Mouse (Mus musculus): ENCODE measurements around the gene Gsto2.

Gsto2 gene

GRCm38 (mm10) chr19:47927032-47927431 lies 61.7 kb downstream of the Gsto2 start:
- CTCF ChIA-PET: interaction anchor here in 1 of 4 experiments (0.7 kb wide), 1 partner anchor 263 kb away, joined by 4 read pairs; no protein-coding TSS in a partner anchor
- POLR2A ChIA-PET: interaction anchor here in 2 of 4 experiments (0.7 to 0.8 kb wide), 2 partner anchors 172 to 1271 kb away, joined by 3 read pairs; no protein-coding TSS in a partner anchor

GRCm38 (mm10) chr19:47929043-47929442 lies 63.7 kb downstream of the Gsto2 start:
- ChIA-PET POLR2A (no interaction called here), CTCF (interaction anchor here (0.7 to 4.2 kb wide), 5 partner anchors 9 to 47 kb away, joined by 3 to 33 read pairs (median 7); no protein-coding TSS in a partner anchor)

- CTCF ChIA-PET: interaction anchor here (0.5 to 4.2 kb wide), 4 partner anchors 9 to 50 kb away, joined by 6 to 33 read pairs (median 16); no protein-coding TSS in a partner anchor
- POLR2A ChIA-PET: interaction anchor here in 1 of 4 experiments (1.5 kb wide), 1 partner anchor 78 kb away, joined by 3 read pairs; no protein-coding TSS in a partner anchor
Observed at GRCm38 (mm10) chr19:47931982-47932638, 66.8 kb downstream of the Gsto2 start.

GRCm38 (mm10) chr19:47934146-47934545 lies 68.8 kb downstream of the Gsto2 start:
- ChIA-PET POLR2A (interaction anchor here in 3 of 4 experiments (0.6 to 1.9 kb wide), 5 partner anchors 13 to 121 kb away, joined by 3 to 7 read pairs (median 4); no protein-coding TSS in a partner anchor), CTCF (interaction anchor here (0.7 to 2.1 kb wide), 5 partner anchors 52 to 103 kb away, joined by 3 to 11 read pairs (median 9); no protein-coding TSS in a partner anchor)

GRCm38 (mm10) chr19:47934636-47935238 lies 69.4 kb downstream of the Gsto2 start:
- POLR2A ChIA-PET: interaction anchor here in 2 of 4 experiments (0.8 to 1.9 kb wide), 6 partner anchors 12 to 122 kb away, joined by 3 to 7 read pairs (median 4); partner anchors contain the start of genes Cfap43 (in 2 of the 2) and Itprip (in 2 of the 2)
- CTCF ChIA-PET: interaction anchor here in 3 of 4 experiments (1.1 to 2.1 kb wide), 4 partner anchors 52 to 103 kb away, joined by 6 to 11 read pairs (median 10); no protein-coding TSS in a partner anchor

- ChIA-PET CTCF (interaction anchor here in 1 of 4 experiments (2.1 kb wide), 1 partner anchor 53 kb away, joined by 10 read pairs; no protein-coding TSS in a partner anchor), POLR2A (interaction anchor here in 2 of 4 experiments (0.8 to 1.9 kb wide), 3 partner anchors 16 to 52 kb away, joined by 3 to 7 read pairs (median 5); partner anchors contain the start of genes Cfap43 (in 2 of the 2) and Itprip (in 2 of the 2))
Observed at GRCm38 (mm10) chr19:47935530-47935929, 70.2 kb downstream of the Gsto2 start.
